Mouse (Mus musculus) spleen, postnatal 4 days (tissue): ENCODE data around the gene Ap3b1.

ENCODE experiments used
- DNase-seq, 2 experiments: peaks; one replicate each; pipeline ENCODE4 v3.0.0; 2022; ENCODE audit warnings: low spot score in 2 of 2

Ap3b1 gene

GRCm38 (mm10) chr13:94451229-94451628, 92.5 kb downstream of the Ap3b1 start:
- DNase-seq, result no peak

- no peak for DNase-seq
These were observed 95.4 kb downstream of the Ap3b1 start for GRCm38 (mm10) chr13:94454131-94454530.

DNA sequence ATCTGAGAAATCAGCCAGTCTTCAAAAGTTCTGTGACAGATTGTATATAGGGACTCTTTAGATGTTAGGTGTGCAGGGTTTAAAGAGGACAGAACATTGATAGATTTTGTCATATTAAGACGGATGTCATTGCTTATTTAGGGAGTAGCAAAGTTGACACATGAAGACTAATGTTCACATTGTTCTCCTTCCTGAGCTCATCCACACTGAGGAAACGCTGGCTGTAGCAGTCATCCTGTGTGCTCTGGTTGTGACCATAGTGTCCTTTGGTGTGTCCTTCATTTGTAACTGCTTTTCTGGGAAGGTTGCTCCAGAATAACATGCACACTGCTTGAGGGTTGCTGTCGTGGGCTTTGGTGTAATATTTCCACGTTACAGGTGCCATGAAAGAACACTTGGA, 100.4 kb downstream of the Ap3b1 start:
- no peak for DNase-seq

GRCm38 (mm10) chr13:94464221-94464620, 105.5 kb downstream of the Ap3b1 start:
- no peak for DNase-seq

GRCm38 (mm10) chr13:94468551-94468950, 109.8 kb downstream of the Ap3b1 start:
- DNase-seq, result no peak

GRCm38 (mm10) chr13:94471009-94471672, 112.4 kb downstream of the Ap3b1 start:
- no peak for DNase-seq

- no peak for DNase-seq
These were observed 117.4 kb downstream of the Ap3b1 start for GRCm38 (mm10) chr13:94476208-94476607.

DNA sequence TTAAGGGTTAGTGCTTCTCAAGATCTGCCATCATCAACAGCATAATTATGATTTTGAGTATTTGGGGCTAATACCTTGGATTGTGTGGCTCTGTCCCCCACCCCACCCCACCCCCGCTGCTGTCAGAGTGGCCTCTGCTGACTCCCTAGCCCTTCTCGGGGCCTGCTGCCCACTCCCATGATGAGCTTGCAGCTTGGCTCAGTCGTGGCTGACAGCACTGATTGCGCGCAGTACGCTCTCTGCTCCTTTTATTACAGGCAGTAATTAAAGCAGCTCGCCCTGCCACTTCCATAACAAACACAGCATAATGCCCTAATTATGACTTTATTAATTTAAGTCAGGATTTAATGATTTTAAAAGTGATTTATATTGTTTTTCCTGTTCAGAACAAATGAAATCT, 121.5 kb downstream of the Ap3b1 start:
- no peak for DNase-seq

GRCm38 (mm10) chr13:94490684-94491083, 131.9 kb downstream of the Ap3b1 start:
- DNase-seq, result no peak

GRCm38 (mm10) chr13:94491159-94491558, 132.4 kb downstream of the Ap3b1 start:
- no peak for DNase-seq

- DNase-seq, result no peak
These were observed 138.8 kb downstream of the Ap3b1 start for GRCm38 (mm10) chr13:94497521-94497920.

- no peak for DNase-seq
These were observed 147.7 kb downstream of the Ap3b1 start for GRCm38 (mm10) chr13:94506411-94506810.

GRCm38 (mm10) chr13:94508344-94508743, 149.6 kb downstream of the Ap3b1 start:
- no peak for DNase-seq

DNA sequence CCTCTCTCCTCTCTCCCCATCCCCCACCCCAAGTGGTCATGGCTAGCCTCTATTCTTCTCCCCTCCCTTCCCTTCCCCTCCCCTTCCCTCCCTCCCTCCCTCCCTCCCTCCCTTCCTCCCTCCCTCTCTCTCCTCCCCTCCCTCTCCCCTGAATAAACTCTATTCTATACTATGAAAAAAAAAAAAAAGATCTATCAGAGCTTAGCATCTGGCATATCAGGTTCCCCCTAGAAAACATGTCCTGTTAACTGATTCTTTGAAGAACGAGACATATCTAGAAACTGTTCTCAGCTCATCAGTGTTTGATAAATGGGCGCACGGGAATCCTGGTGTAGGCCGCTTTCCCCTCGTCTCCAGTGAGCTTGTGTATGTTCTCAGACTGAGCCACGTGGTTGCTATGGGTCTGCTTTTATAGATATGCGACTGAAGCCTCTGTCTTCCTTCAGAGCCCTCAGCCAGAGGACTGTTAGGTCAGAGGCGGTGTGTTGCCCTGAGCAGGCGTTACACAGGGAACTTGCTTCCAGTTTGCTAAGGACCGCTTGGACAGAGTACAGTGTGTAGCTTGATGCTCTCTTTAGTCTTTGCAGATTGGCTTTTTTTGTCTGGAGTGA, 154.5 kb downstream of the Ap3b1 start:
- DNase-seq, result no peak

- no peak for DNase-seq
These were observed 155.1 kb downstream of the Ap3b1 start for GRCm38 (mm10) chr13:94513898-94514297.

- DNase-seq, result no peak
These were observed 156.2 kb downstream of the Ap3b1 start for GRCm38 (mm10) chr13:94514992-94515391.

DNA sequence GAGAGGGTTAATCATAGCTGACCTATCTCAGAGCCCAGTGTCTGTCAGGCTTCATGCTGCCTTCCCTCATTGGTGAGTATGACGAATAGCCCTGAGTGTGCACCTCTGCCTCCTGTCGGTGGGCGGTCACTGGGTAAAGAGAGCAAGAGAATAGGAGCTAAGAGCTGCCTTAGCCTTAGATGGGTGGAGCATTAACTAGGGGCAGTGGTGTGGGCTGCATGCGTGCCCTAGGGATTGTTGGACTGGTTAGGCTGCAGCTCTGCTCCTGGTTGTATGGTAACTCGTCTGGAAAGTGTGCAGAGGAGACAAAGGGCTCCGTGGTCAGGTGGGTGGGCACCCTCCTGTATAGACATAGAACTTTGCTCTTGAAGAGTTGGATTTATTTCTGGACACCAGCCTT, 157.8 kb downstream of the Ap3b1 start:
- DNase-seq, result no peak

GRCm38 (mm10) chr13:94518176-94518575, 159.4 kb downstream of the Ap3b1 start:
- DNase-seq, result no peak

- DNase-seq, result no peak
These were observed 160.5 kb downstream of the Ap3b1 start for GRCm38 (mm10) chr13:94519276-94519675.

DNA sequence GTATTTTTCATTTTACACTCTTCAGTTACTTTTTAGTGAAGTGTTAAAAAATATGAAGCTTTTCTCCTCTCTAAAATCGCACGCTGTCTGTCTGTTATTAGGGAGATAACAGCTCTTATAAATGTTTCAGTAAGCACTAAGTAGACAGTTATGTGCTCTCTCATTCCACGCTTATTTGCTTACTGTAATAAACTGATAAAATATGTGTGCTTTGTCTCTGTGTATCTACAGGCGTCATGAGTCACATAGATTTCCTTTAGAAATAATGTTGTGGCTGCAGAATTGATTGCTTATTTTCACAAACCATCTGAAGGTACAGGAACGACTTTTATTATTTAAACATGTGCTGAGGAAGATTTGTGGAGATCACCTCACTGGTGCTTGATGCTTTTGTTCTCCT, 164.5 kb downstream of the Ap3b1 start:
- DNase-seq, result no peak

DNA sequence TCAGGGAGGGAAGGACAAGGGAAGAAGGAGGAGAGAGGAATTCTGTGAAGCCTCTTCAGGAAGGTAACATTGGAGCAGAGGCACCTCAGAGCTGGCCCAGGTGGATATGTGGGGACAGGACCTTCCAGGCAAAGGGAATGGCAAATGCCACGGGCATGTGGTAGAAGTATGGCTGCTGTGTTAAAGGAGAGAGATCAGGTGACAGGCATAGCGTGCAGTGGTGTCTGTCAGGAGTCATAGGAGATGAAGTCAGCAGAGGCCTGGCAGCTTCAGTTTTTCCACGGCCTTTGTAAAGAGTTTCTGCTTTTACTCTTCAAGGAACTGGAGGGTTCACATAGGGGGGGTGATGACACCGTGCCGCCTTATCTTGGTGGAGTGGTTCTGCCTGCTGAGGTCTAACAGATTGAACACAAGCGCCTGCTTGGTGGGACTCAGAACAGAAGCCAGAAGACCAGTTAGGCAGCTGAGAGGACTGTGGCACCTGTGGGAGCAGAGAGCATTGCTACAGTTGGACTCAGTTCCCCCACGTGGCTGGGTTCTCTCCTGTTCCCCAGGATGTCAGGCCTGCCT, 166.0 kb downstream of the Ap3b1 start:
- no peak for DNase-seq

- DNase-seq, result no peak
These were observed 170.4 kb downstream of the Ap3b1 start for GRCm38 (mm10) chr13:94529138-94529537.

DNA sequence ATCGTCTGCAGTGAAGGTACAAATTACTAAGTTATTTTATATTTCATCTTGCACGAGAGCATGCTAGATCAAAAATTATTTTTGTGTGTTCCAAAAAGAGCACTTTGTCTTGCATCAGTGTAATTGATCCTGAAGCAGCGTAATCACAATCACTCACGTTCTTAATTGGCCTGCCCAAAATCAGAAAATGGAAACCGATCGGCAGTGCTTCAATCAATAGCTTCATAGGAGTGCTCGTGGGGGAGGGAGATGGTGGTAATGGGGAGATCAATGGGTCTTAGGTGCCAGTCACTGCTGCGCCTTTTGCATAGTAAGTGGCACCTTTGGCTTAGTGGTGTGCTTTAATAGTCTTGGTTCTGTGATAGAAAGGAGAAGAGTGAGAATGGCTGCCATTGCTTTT, 174.8 kb downstream of the Ap3b1 start:
- DNase-seq, result no peak
